Comparison of ENCODE assay signal across 30 mouse cellular contexts in the genomic region with DNA sequence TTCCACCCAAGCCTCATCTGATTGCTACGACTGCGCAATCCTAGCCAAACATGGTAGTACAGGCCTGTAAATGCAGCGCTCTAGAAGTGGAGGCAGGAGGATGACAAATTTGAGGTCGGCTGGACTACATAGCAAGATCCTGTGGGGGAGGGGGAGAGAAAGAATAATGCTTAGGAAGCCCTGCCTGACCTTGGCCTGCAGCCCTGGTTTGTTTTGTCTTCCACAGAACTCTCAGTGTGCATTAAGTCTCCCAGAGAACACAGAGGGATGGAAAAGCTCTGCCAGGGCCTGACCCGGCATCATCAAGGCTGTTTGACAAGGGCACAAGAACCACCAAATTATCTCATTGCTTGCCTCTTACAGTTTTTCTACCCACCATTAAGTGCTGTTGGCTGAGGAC. TPM values are rescaled to one million over a fixed set of nuclear protein-coding genes. Genes with fewer than 3 reads are reported as not detected.
DNase-seq lines count a peak whose midpoint lies in the region; ATAC-seq lines count a peak whose summit lies in the region.
"Had no signal": no experiment of that assay in that cellular context is flagged by ENCODE, and none has a peak within 500 bp of the region (broad histone marks: within the 10 kb centered on the region; RNA-seq: fewer than 3 reads in every experiment).

No protein-coding gene starts in this region.

- no peak overlapping the region for H3K9ac ChIP-seq in embryonic facial prominence, embryonic 11.5 days (replicated peaks; ENCODE audit: low read length)
- no peak overlapping the region for H3K9ac ChIP-seq in forebrain, embryonic 11.5 days (ENCODE audit: low read length)
- H3K9ac ChIP-seq: embryonic facial prominence, embryonic 12.5 days; forebrain, embryonic 13.5 days; hindbrain, embryonic 12.5 days; limb, embryonic 12.5 days; liver, embryonic 15.5 days; lung, embryonic 15.5 days; midbrain, embryonic 13.5 days; neural tube, embryonic 13.5 days had no signal

- 42% methylated on average over 5 of the region's 5 CpGs for WGBS in embryonic facial prominence, embryonic 11.5 days
- 63% methylated on average over 5 of the region's 5 CpGs for WGBS in forebrain, embryonic 11.5 days

- no peaks in the 10 kb centered on the region for H3K9me3 ChIP-seq in embryonic facial prominence, embryonic 11.5 days (replicated peaks; ENCODE audit: control insufficient read depth, low read length)
- no peaks in the 10 kb centered on the region for H3K9me3 ChIP-seq in forebrain, embryonic 11.5 days (ENCODE audit: control insufficient read depth, low read length)
- H3K9me3 ChIP-seq: embryonic facial prominence, embryonic 12.5 days; forebrain, embryonic 13.5 days; hindbrain, embryonic 12.5 days; limb, embryonic 12.5 days; liver, embryonic 15.5 days; lung, embryonic 15.5 days; midbrain, embryonic 13.5 days; neural tube, embryonic 13.5 days had no signal

- H3K4me1 ChIP-seq in embryonic facial prominence, embryonic 11.5 days (ENCODE audit: control insufficient read depth, insufficient read depth, low read length), result no peaks in the 10 kb centered on the region; the same call in 1 of the 2 replicates
- peaks cover 14% of the 10 kb centered on the region for H3K4me1 ChIP-seq in forebrain, embryonic 11.5 days (replicated peaks; ENCODE audit: control insufficient read depth, insufficient read depth, low read length)

- peaks cover 15% of the 10 kb centered on the region for H3K27me3 ChIP-seq in embryonic facial prominence, embryonic 11.5 days (ENCODE audit: control insufficient read depth, insufficient read depth, low read length)
- H3K27me3 ChIP-seq in forebrain, embryonic 11.5 days (ENCODE audit: control insufficient read depth, insufficient read depth, low read length), result peaks cover 33% of the 10 kb centered on the region
- H3K27me3 ChIP-seq: Patski had no signal

- no peak for ATAC-seq in embryonic facial prominence, embryonic 11.5 days (replicated peaks; ENCODE audit: insufficient number of reproducible peaks, low FRiP score, low TSS enrichment, low read depth)
- ATAC-seq in megakaryocyte progenitor cell, adult 5-6 weeks (replicated peaks; ENCODE audit: poor library complexity), result no peak
- ATAC-seq in forebrain, embryonic 11.5 days (replicated peaks; ENCODE audit: low FRiP score), result no peak
- ATAC-seq: forebrain, embryonic 13.5 days; intestine, postnatal 0 days; midbrain, embryonic 13.5 days; Patski had no signal

- peak; percentile 45 for DNase-seq in embryo, embryonic 10 days (ENCODE audit: low spot score)
- no peak for DNase-seq in embryo, embryonic 9.5 days (ENCODE audit: extremely low spot score)
- DNase-seq in ovary, postnatal 36 days (ENCODE audit: low spot score), result peak; percentile 57
- no peak for DNase-seq in ovary, postnatal 14 days (ENCODE audit: low spot score)
- DNase-seq in embryonic facial prominence, embryonic 11.5 days (ENCODE audit: low spot score), result peak; percentile 14
- no peak for DNase-seq in forebrain, embryonic 11.5 days (ENCODE audit: low spot score)
- no peak for DNase-seq in kidney, postnatal 14 days
- DNase-seq: adrenal gland, postnatal 14 days; cerebellum, adult 2 months; cerebellum, postnatal 25 days; gastrocnemius, postnatal 10 days; heart, postnatal 14 days; kidney, adult 9 months; kidney, postnatal 10 days; layer of hippocampus, adult 9-11 months had no signal

- no peak overlapping the region for H3K4me3 ChIP-seq in embryonic facial prominence, embryonic 11.5 days (ENCODE audit: low read depth, low read length)
- no peak overlapping the region for H3K4me3 ChIP-seq in forebrain, embryonic 11.5 days (ENCODE audit: low read depth, low read length)
- H3K4me3 ChIP-seq: embryonic facial prominence, embryonic 12.5 days; forebrain, embryonic 13.5 days; hindbrain, embryonic 12.5 days; limb, embryonic 12.5 days; liver, embryonic 15.5 days; lung, embryonic 15.5 days; megakaryocyte, embryonic 14.5 days; midbrain, embryonic 13.5 days; neural tube, embryonic 13.5 days had no signal

- H3K4me2 ChIP-seq in embryonic facial prominence, embryonic 11.5 days (ENCODE audit: low read depth, low read length), result no peak overlapping the region
- no peak overlapping the region for H3K4me2 ChIP-seq in forebrain, embryonic 11.5 days (ENCODE audit: low read depth, low read length, severe bottlenecking)
- H3K4me2 ChIP-seq: embryonic facial prominence, embryonic 12.5 days; forebrain, embryonic 13.5 days; hindbrain, embryonic 12.5 days; limb, embryonic 12.5 days; liver, embryonic 15.5 days; lung, embryonic 15.5 days; midbrain, embryonic 13.5 days; neural tube, embryonic 13.5 days had no signal

- H3K36me3 ChIP-seq in embryonic facial prominence, embryonic 11.5 days (replicated peaks; ENCODE audit: control insufficient read depth, insufficient read depth, low read depth, low read length), result no peaks in the 10 kb centered on the region
- H3K36me3 ChIP-seq in forebrain, embryonic 11.5 days (ENCODE audit: control insufficient read depth, insufficient read depth, low read length), result no peaks in the 10 kb centered on the region
- H3K36me3 ChIP-seq: embryonic facial prominence, embryonic 12.5 days; hindbrain, embryonic 12.5 days; limb, embryonic 12.5 days; liver, embryonic 15.5 days; lung, embryonic 15.5 days; midbrain, embryonic 13.5 days; neural tube, embryonic 13.5 days had no signal

- no peak overlapping the region for H3K27ac ChIP-seq in embryonic facial prominence, embryonic 11.5 days (replicated peaks; ENCODE audit: low read depth, low read length)
- H3K27ac ChIP-seq in forebrain, embryonic 11.5 days (ENCODE audit: low read depth, low read length), result no peak overlapping the region
- H3K27ac ChIP-seq: embryonic facial prominence, embryonic 12.5 days; forebrain, embryonic 13.5 days; hindbrain, embryonic 12.5 days; limb, embryonic 12.5 days; liver, embryonic 15.5 days; lung, embryonic 15.5 days; midbrain, embryonic 13.5 days; neural tube, embryonic 13.5 days had no signal

RNA-seq across cellular contexts. Expression of a gene that starts 2.7 kb away (rescaled TPM):
- polyA plus RNA-seq in embryonic facial prominence, embryonic 11.5 days (2014; fragmentation: Nextera tagmentation; extraction: Ambion mirVana), result 0.67 and 1.8 TPM in 2 replicates
- total RNA-seq in megakaryocyte progenitor cell, adult 5-6 weeks (2015), result not detected in 2 replicates
- total RNA-seq in megakaryocyte progenitor cell, adult 5-6 weeks (2017), result not detected in 2 replicates
- polyA plus RNA-seq in forebrain, embryonic 11.5 days (2014; fragmentation: Nextera tagmentation; extraction: Ambion mirVana), result 0.48 and 0.60 TPM in 2 replicates
- total RNA-seq: adrenal gland, postnatal 14 days; granulocyte monocyte progenitor cell, adult 5-6 weeks; liver, adult 2 months; MEL had no signal
- polyA plus RNA-seq: liver, adult 2 months; Patski had no signal

RNA-seq across cellular contexts. Expression of a gene that starts 45.6 kb away (rescaled TPM):
- 328 and 341 TPM in 2 replicates for polyA plus RNA-seq in embryonic facial prominence, embryonic 11.5 days (2014; fragmentation: Nextera tagmentation; extraction: Ambion mirVana)
- total RNA-seq in megakaryocyte progenitor cell, adult 5-6 weeks (2015), result 117 TPM in 2 replicates
- total RNA-seq in megakaryocyte progenitor cell, adult 5-6 weeks (2017), result 96.3 and 127 TPM in 2 replicates
- polyA plus RNA-seq in forebrain, embryonic 11.5 days (2014; fragmentation: Nextera tagmentation; extraction: Ambion mirVana), result 400 and 407 TPM in 2 replicates

RNA-seq across cellular contexts. Expression of a gene that starts 46.0 kb away (rescaled TPM):
- 24.0 and 26.6 TPM in 2 replicates for polyA plus RNA-seq in embryonic facial prominence, embryonic 11.5 days (2014; fragmentation: Nextera tagmentation; extraction: Ambion mirVana)
- 26.4 and 26.5 TPM in 2 replicates for total RNA-seq in megakaryocyte progenitor cell, adult 5-6 weeks (2015)
- total RNA-seq in megakaryocyte progenitor cell, adult 5-6 weeks (2017), result 11.5 and 14.6 TPM in 2 replicates
- polyA plus RNA-seq in forebrain, embryonic 11.5 days (2014; fragmentation: Nextera tagmentation; extraction: Ambion mirVana), result 29.9 and 33.1 TPM in 2 replicates

Comparison
In these comparisons a context has a peak if more than half of its experiments do, and no peak if none do; other contexts are left out.
1. DNase-seq: peak in embryo, embryonic 10 days (single experiment), ovary, postnatal 36 days (single experiment) and embryonic facial prominence, embryonic 11.5 days (single experiment); none in embryo, embryonic 9.5 days (single experiment), ovary, postnatal 14 days (single experiment), forebrain, embryonic 11.5 days (single experiment) and kidney, postnatal 14 days (single experiment).